Mouse (Mus musculus) MEL (cell line): ENCODE results near the gene Slc25a33. TPM values are rescaled to one million over a fixed set of nuclear protein-coding genes. Genes with fewer than 3 reads are reported as not detected.

ENCODE experiments used
- DNase-seq: peaks from one replicate; pipeline ENCODE4 v3.0.0; 2011; ENCODE audit warnings: low read depth, low spot score
- H3K27ac ChIP-seq: 2 replicates; pipeline ENCODE4 v1.5.1; 2012; ENCODE audit warnings: low read depth, mild to moderate bottlenecking, control low read depth, low read length, moderate library complexity; ENCODE audit not compliant: control insufficient read depth
- H3K27me3 ChIP-seq, 2 experiments: fragments of 150-350 bp in 1 of 2; sonication (generic) in 1 of 2; 2 replicates each; pipeline ENCODE4 v1.6.1; 2012; ENCODE audit warnings: low read length in 2 of 2, mild to moderate bottlenecking in 2 of 2, improper control_type of control experiment in 1 of 2, moderate library complexity in 1 of 2; ENCODE audit not compliant: insufficient read depth in 2 of 2, control insufficient read depth in 1 of 2
- H3K36me3 ChIP-seq, 2 experiments: 2 replicates each; pipeline ENCODE4 v1.6.1; 2012 to 2014; ENCODE audit warnings: low read length in 2 of 2, improper control_type of control experiment in 1 of 2, inconsistent platforms in 1 of 2, mild to moderate bottlenecking in 1 of 2; ENCODE audit not compliant: insufficient read depth in 2 of 2, control insufficient read depth in 1 of 2
- H3K4me1 ChIP-seq, 2 experiments: fragments of 150-350 bp in 1 of 2; sonication (generic) in 1 of 2; 2 replicates each; pipeline ENCODE4 v1.6.1; 2012; ENCODE audit warnings: low read length in 2 of 2, improper control_type of control experiment in 1 of 2, mild to moderate bottlenecking in 1 of 2; ENCODE audit not compliant: insufficient read depth in 2 of 2, control insufficient read depth in 1 of 2
- H3K4me3 ChIP-seq, 2 experiments: fragments of 150-350 bp in 1 of 2; sonication (generic) in 1 of 2; 2 replicates each; pipeline ENCODE4 v1.5.1; 2012; ENCODE audit warnings: low read depth in 2 of 2, low read length in 2 of 2, mild to moderate bottlenecking in 2 of 2, moderate library complexity in 2 of 2, control low read depth in 1 of 2, improper control_type of control experiment in 1 of 2; ENCODE audit not compliant: control insufficient read depth in 1 of 2, insufficient read depth in 1 of 2
- H3K79me2 ChIP-seq: 2 replicates; pipeline ENCODE4 v1.6.1; 2012; ENCODE audit warnings: mild to moderate bottlenecking, low read length, moderate library complexity; ENCODE audit not compliant: control insufficient read depth, poor library complexity, insufficient read depth
- H3K9ac ChIP-seq: 2 replicates; pipeline ENCODE4 v1.6.1; 2012; ENCODE audit warnings: low read depth, mild to moderate bottlenecking, control low read depth, low read length, moderate library complexity; ENCODE audit not compliant: control insufficient read depth, poor library complexity, severe bottlenecking
- H3K9me3 ChIP-seq: fragments of 150-350 bp; sonication (generic); replicated peaks from 2 replicates; pipeline ENCODE4 v1.6.1; 2012; ENCODE audit warnings: mild to moderate bottlenecking, low read length, improper control_type of control experiment, moderate library complexity; ENCODE audit not compliant: insufficient read depth
- BHLHE40 ChIP-seq: IDR thresholded peaks from 2 replicates; pipeline ENCODE4 v1.6.1; 2012; ENCODE audit warnings: low read depth, mild to moderate bottlenecking, inconsistent platforms, low read length, improper control_type of control experiment, borderline replicate concordance
- CHD1 ChIP-seq: IDR thresholded peaks from 2 replicates; pipeline ENCODE4 v1.6.1; 2012; ENCODE audit warnings: low read depth, mild to moderate bottlenecking, inconsistent platforms, low read length, improper control_type of control experiment
- CHD2 ChIP-seq: IDR thresholded peaks from 2 replicates; pipeline ENCODE4 v1.6.1; 2011; ENCODE audit warnings: low read length, improper control_type of control experiment
- CTCF ChIP-seq, 3 experiments: IDR thresholded peaks in 2 of 3; conservative IDR thresholded peaks in 1 of 3; 2 replicates each; pipeline ENCODE4 v1.5.1; 2011 to 2012; ENCODE audit warnings: low read length in 3 of 3, low read depth in 2 of 3, mild to moderate bottlenecking in 2 of 3, improper control_type of control experiment in 1 of 3, inconsistent platforms in 1 of 3, mixed read lengths in 1 of 3, moderate library complexity in 1 of 3; ENCODE audit not compliant: control insufficient read depth in 1 of 3, insufficient read depth in 1 of 3, poor library complexity in 1 of 3, severe bottlenecking in 1 of 3
- E2F4 ChIP-seq: IDR thresholded peaks from 2 replicates; pipeline ENCODE4 v1.6.1; 2011; ENCODE audit warnings: low read depth, low read length, improper control_type of control experiment, borderline replicate concordance
- GABPA ChIP-seq: IDR thresholded peaks from 2 replicates; pipeline ENCODE4 v1.6.1; 2012; ENCODE audit warnings: low read depth, mild to moderate bottlenecking, inconsistent platforms, low read length, improper control_type of control experiment, moderate library complexity
- GATA1 ChIP-seq: IDR thresholded peaks from 2 replicates; pipeline ENCODE4 v1.6.1; 2011; ENCODE audit warnings: low read depth, low read length, improper control_type of control experiment
- KAT2A ChIP-seq: conservative IDR thresholded peaks from 2 replicates; pipeline ENCODE4 v1.6.1; 2012; ENCODE audit warnings: low read depth, low read length, improper control_type of control experiment, inconsistent platforms
- MAX ChIP-seq: IDR thresholded peaks from 2 replicates; pipeline ENCODE4 v1.6.1; 2011; ENCODE audit warnings: low read length, improper control_type of control experiment
- MAZ ChIP-seq: IDR thresholded peaks from 2 replicates; pipeline ENCODE4 v1.6.1; 2012; ENCODE audit warnings: low read depth, mild to moderate bottlenecking, inconsistent platforms, low read length, improper control_type of control experiment
- MEF2A ChIP-seq: IDR thresholded peaks from 2 replicates; pipeline ENCODE4 v1.6.1; 2014; ENCODE audit warnings: low read depth, mild to moderate bottlenecking, inconsistent platforms, low read length, improper control_type of control experiment; ENCODE audit not compliant: poor library complexity, insufficient replicate concordance, severe bottlenecking; ENCODE audit errors: extremely low read depth
- MXI1 ChIP-seq: IDR thresholded peaks from 2 replicates; pipeline ENCODE4 v1.6.1; 2011; ENCODE audit warnings: mild to moderate bottlenecking, low read depth, low read length, improper control_type of control experiment
- MYC ChIP-seq: IDR thresholded peaks from 2 replicates; pipeline ENCODE4 v1.6.1; 2011; ENCODE audit warnings: low read depth, mild to moderate bottlenecking, low read length, improper control_type of control experiment, moderate library complexity
- NELFE ChIP-seq: IDR thresholded peaks from 2 replicates; pipeline ENCODE4 v1.6.1; 2011; ENCODE audit warnings: low read depth, low read length, improper control_type of control experiment
- POLR2A ChIP-seq, 2 experiments: IDR thresholded peaks; 2 replicates each; pipeline ENCODE4 v1.6.1; 2011 to 2012; ENCODE audit warnings: low read length in 2 of 2, mild to moderate bottlenecking in 2 of 2, control low read depth in 1 of 2, improper control_type of control experiment in 1 of 2, low read depth in 1 of 2, moderate library complexity in 1 of 2; ENCODE audit not compliant: control insufficient read depth in 1 of 2, insufficient read depth in 1 of 2, poor library complexity in 1 of 2
- POLR2AphosphoS5 ChIP-seq: IDR thresholded peaks from 2 replicates; pipeline ENCODE4 v1.6.1; 2012; ENCODE audit warnings: low read depth, borderline replicate concordance, mild to moderate bottlenecking, inconsistent platforms, low read length, moderate library complexity, mixed read lengths
- RAD21 ChIP-seq: IDR thresholded peaks from 2 replicates; pipeline ENCODE4 v1.6.1; 2011; ENCODE audit warnings: mild to moderate bottlenecking, low read depth, low read length, improper control_type of control experiment
- RCOR1 ChIP-seq: IDR thresholded peaks from 2 replicates; pipeline ENCODE4 v1.6.1; 2012; ENCODE audit warnings: low read depth, mild to moderate bottlenecking, inconsistent platforms, low read length, improper control_type of control experiment
- SIN3A ChIP-seq: IDR thresholded peaks from 2 replicates; pipeline ENCODE4 v1.6.1; 2012; ENCODE audit warnings: low read length, improper control_type of control experiment, inconsistent platforms
- SMC3 ChIP-seq: IDR thresholded peaks from 2 replicates; pipeline ENCODE4 v1.6.1; 2011; ENCODE audit warnings: low read depth, low read length, improper control_type of control experiment
- TAL1 ChIP-seq: IDR thresholded peaks from 2 replicates; pipeline ENCODE4 v1.6.1; 2012; ENCODE audit warnings: mild to moderate bottlenecking, inconsistent platforms, low read length, moderate library complexity, mixed read lengths
- TBP ChIP-seq: IDR thresholded peaks from 2 replicates; pipeline ENCODE4 v1.8.0; 2011; ENCODE audit warnings: low read depth, low read length, improper control_type of control experiment
- TCF12 ChIP-seq: IDR thresholded peaks from 2 replicates; pipeline ENCODE4 v1.6.1; 2014; ENCODE audit warnings: low read depth, mild to moderate bottlenecking, inconsistent platforms, low read length, improper control_type of control experiment, moderate library complexity
- UBTF ChIP-seq: IDR thresholded peaks from 2 replicates; pipeline ENCODE4 v1.6.1; 2012; ENCODE audit warnings: low read depth, mild to moderate bottlenecking, inconsistent platforms, low read length, improper control_type of control experiment, moderate library complexity, borderline replicate concordance; ENCODE audit not compliant: insufficient read depth
- USF1 ChIP-seq: IDR thresholded peaks from 2 replicates; pipeline ENCODE4 v1.6.1; 2014; ENCODE audit warnings: low read depth, mild to moderate bottlenecking, inconsistent platforms, low read length, improper control_type of control experiment, moderate library complexity
- USF2 ChIP-seq, 2 experiments: IDR thresholded peaks; 2 replicates each; pipeline ENCODE4 v1.6.1; 2011 to 2012; ENCODE audit warnings: improper control_type of control experiment in 2 of 2, low read length in 2 of 2, borderline replicate concordance in 1 of 2, inconsistent platforms in 1 of 2, low read depth in 1 of 2, mild to moderate bottlenecking in 1 of 2; ENCODE audit not compliant: insufficient read depth in 1 of 2
- ZC3H11A ChIP-seq: IDR thresholded peaks from 2 replicates; pipeline ENCODE4 v1.6.1; 2012; ENCODE audit warnings: low read depth, mild to moderate bottlenecking, inconsistent platforms, low read length, improper control_type of control experiment
- ZMIZ1 ChIP-seq: IDR thresholded peaks from 2 replicates; pipeline ENCODE4 v1.6.1; 2012; ENCODE audit warnings: low read depth, mild to moderate bottlenecking, inconsistent platforms, low read length, improper control_type of control experiment, moderate library complexity
- ZNF384 ChIP-seq: IDR thresholded peaks from 2 replicates; pipeline ENCODE4 v1.6.1; 2012; ENCODE audit warnings: low read depth, mild to moderate bottlenecking, inconsistent platforms, low read length, improper control_type of control experiment
- polyA plus RNA-seq, 2 experiments: library from polyadenylated mRNA; stranded (reverse) in 1 of 2; unstranded in 1 of 2; fragments of >175 nt in 1 of 2; fragments of >200 nt in 1 of 2; gene quantifications; 2 replicates each; pipeline versions ENCODE4 v1.2.1 to v1.2.4; 2012; ENCODE audit warnings: low replicate concordance in 2 of 2, low read depth in 1 of 2; ENCODE audit not compliant: insufficient read length in 2 of 2, insufficient read depth in 1 of 2, missing spikeins in 1 of 2
- total RNA-seq: library from RNA; depleted of rRNA; stranded (reverse); fragments of 300-350 nt; gene quantifications from 2 replicates; pipeline ENCODE4 v1.2.3, GENCODE M21; 2012

Slc25a33 gene
- total and polyA plus RNA-seq, 3 experiments: 20.6 to 103 (median 24.8) TPM

DNA sequence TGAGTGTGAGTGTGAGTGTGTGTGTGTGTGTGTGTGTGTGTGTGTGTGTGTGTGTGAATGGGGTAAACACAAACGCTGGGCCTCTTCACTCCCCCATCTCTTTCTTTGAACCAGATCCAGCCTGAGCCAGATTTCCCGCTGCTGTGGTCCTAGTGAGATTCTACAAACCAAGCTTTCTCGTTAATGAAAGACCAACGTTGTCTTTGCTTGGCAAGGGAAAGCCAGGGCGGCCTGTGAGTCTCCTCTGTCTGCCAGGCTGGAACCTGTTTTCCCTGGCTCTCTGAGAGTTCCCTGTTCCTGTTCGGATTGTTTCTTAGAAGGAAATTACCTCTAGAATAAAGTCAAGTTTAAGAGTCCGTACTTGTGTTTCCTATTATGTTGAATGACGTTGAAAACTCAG, 8.9 kb upstream of the Slc25a33 start:
- DNase-seq: no peak
- TF ChIP-seq TCF12: no peak
- TF ChIP-seq GABPA: no peak
- no peak for TF ChIP-seq POLR2A (IDR thresholded peaks at IDR 0.05; ENCODE audit: control insufficient read depth in 1 of 2, insufficient read depth in 1 of 2, low read depth in 1 of 2, low read length in 2 of 2, poor library complexity in 1 of 2)
- TF ChIP-seq SMC3: no peak
- no peak for TF ChIP-seq CTCF (IDR thresholded peaks at IDR 0.05 in 2 of 3, conservative IDR thresholded peaks at IDR 0.05 in 1 of 3; ENCODE audit: control insufficient read depth in 1 of 3, insufficient read depth in 1 of 3, low read depth in 2 of 3, low read length in 3 of 3, poor library complexity in 1 of 3, severe bottlenecking in 1 of 3)
- no peak for TF ChIP-seq GATA1
- no peak for TF ChIP-seq BHLHE40
- no peak for TF ChIP-seq POLR2AphosphoS5
- no peak for TF ChIP-seq RCOR1
- TF ChIP-seq, all 39 proteins: peak for 0
- peaks cover 14 to 37% of the 10 kb centered on the region in 2 experiments for H3K4me1 ChIP-seq

DNA sequence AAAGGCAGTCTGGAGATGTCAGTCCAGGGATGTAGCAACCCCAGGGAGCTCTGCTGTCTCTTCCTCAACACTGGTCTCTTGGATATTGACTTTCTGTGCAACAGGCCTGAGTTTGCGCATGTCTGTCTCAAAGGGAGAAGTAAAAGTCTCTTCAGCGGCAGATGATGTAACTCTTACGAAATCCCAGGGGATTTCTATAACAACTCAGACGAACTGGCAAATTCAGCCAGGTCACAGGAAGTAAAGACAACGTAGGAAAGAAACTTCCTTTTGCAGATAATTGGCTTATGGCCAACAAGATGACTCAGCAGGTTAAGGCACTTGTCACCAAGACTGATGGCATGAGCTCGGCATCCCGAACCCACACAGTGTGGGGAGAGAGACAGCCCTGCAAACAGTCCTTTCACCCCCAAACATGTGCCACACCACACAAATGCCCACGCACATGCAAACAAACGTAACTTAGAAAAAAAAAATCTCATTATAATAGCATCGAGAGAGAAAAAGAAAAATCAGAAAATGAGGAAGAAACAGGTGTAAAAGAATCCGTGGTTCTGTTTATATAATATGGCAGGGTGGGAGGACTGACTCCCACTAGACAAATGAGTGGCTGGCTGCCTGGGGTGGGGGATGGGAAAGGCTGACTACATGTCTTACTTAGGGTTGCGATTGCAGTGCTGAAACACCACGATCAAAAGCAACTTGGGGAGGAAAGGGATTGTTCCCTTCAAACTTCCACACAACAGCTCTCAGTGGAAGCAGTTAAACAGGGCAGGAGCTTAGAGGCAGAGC, 6.7 kb upstream of the Slc25a33 start:
- Histone ChIP-seq H3K4me1 (peaks cover 26 to 56% of the 10 kb centered on the region in 2 experiments), H3K27me3 (no peaks in the 10 kb centered on the region), H3K79me2 (peaks cover 20% of the 10 kb centered on the region), H3K9me3 (no peaks in the 10 kb centered on the region), H3K36me3 (peaks cover 0 to 38% of the 10 kb centered on the region in 2 experiments; a peak in 3 of 4 replicates), H3K9ac (peak overlapping the region; percentile 89), H3K4me3 (peak overlapping the region; percentile 59 to 71), H3K27ac (peak overlapping the region; percentile 98)
- peak; percentile 99 for DNase-seq
- TF ChIP-seq MAZ (no peak), MXI1 (peak; percentile 78), MYC (peak; percentile 90), BHLHE40 (peak; percentile 54), CHD1 (0 out of 2 replicates have a peak, but pooled peaks have one; percentile 82), USF2 (IDR thresholded peaks at IDR 0.05; ENCODE audit: borderline replicate concordance in 1 of 2, insufficient read depth in 1 of 2, low read depth in 1 of 2, low read length in 2 of 2) (no peak), RAD21 (no peak), RCOR1 (peak; percentile 66; the same call in 1 of the 2 replicates), ZC3H11A (no peak), SIN3A (peak; percentile 91), MEF2A (no peak), CHD2 (peak; percentile 54), E2F4 (no peak), SMC3 (no peak), TBP (peak; percentile 67), USF1 (no peak), ZNF384 (peak; percentile 53), TAL1 (no peak), NELFE (peak; percentile 57), ZMIZ1 (no peak), KAT2A (peak; percentile 62), UBTF (no peak), GABPA (peak; percentile 97), MAX (peak; percentile 87), CTCF (IDR thresholded peaks at IDR 0.05 in 2 of 3, conservative IDR thresholded peaks at IDR 0.05 in 1 of 3; ENCODE audit: control insufficient read depth in 1 of 3, insufficient read depth in 1 of 3, low read depth in 2 of 3, low read length in 3 of 3, poor library complexity in 1 of 3, severe bottlenecking in 1 of 3) (no peak)

More for the DNA sequence above, 8.9 kb upstream of the Slc25a33 start:
- H3K36me3 ChIP-seq: peaks cover 0 to 21% of the 10 kb centered on the region in 2 experiments; a peak in 3 of 4 replicates
- H3K27ac ChIP-seq: no peak overlapping the region
- no peaks in the 10 kb centered on the region for H3K27me3 ChIP-seq
- no peak overlapping the region for H3K9ac ChIP-seq
- no peaks in the 10 kb centered on the region for H3K9me3 ChIP-seq
- no peak overlapping the region for H3K4me3 ChIP-seq
- peaks cover 16% of the 10 kb centered on the region for H3K79me2 ChIP-seq
